Mouse (Mus musculus): ENCODE results near the gene Lars2. TPM values are rescaled to one million over a fixed set of nuclear protein-coding genes. Genes with fewer than 3 reads are reported as not detected.
"Not testable (repeated sequence)": the region's sequence is repeated elsewhere in the genome, so short reads cannot be mapped to it uniquely, and the experiment has no call there.

Lars2 gene
- total and polyA plus RNA-seq, 3 experiments: 12.3 to 13,100 (median 24.7) TPM

- H3K9me3 ChIP-seq (replicated peaks): no peaks in the 10 kb centered on the region
- ATAC-seq (ENCODE audit: extremely low read depth, insufficient number of reproducible peaks, low FRiP score, poor library complexity, severe bottlenecking) (no peak), DNase-seq (ENCODE audit: low spot score) (no peak)
- no peak for TF ChIP-seq CTCF (IDR thresholded peaks at IDR 0.05; ENCODE audit: low read depth, low read length)
- TF ChIP-seq TAL1 (conservative IDR thresholded peaks at IDR 0.05; ENCODE audit: low read depth, low read length): no peak
- TF ChIP-seq POLR2AphosphoS5 (IDR thresholded peaks at IDR 0.05; ENCODE audit: insufficient replicate concordance, low read depth, low read length): no peak
- TF ChIP-seq GATA2 (IDR thresholded peaks at IDR 0.05; ENCODE audit: borderline replicate concordance, low read depth, low read length): no peak
- no peak for TF ChIP-seq GATA1 (IDR thresholded peaks at IDR 0.05; ENCODE audit: borderline replicate concordance, low read length)
- H3K27me3 ChIP-seq (ENCODE audit: insufficient read depth, low read length): no peaks in the 10 kb centered on the region
- H3K4me3 ChIP-seq (ENCODE audit: low read depth, low read length): no peak overlapping the region
- H3K4me1 ChIP-seq (ENCODE audit: insufficient read depth, low read depth, low read length): no peaks in the 10 kb centered on the region
- H3K36me3 ChIP-seq (replicated peaks): peaks cover 31% of the 10 kb centered on the region
These were observed 42.0 kb downstream of the Lars2 start for GRCm38 (mm10) chr9:123408771-123409170.

GRCm38 (mm10) chr9:123429863-123430262, 63.1 kb downstream of the Lars2 start:
- Histone ChIP-seq H3K4me3 (ENCODE audit: low read depth, low read length) (no peak overlapping the region), H3K4me1 (ENCODE audit: insufficient read depth, low read depth, low read length) (no peaks in the 10 kb centered on the region), H3K9me3 (replicated peaks) (no peaks in the 10 kb centered on the region), H3K36me3 (replicated peaks) (peaks cover 53% of the 10 kb centered on the region), H3K27me3 (ENCODE audit: insufficient read depth, low read length) (no peaks in the 10 kb centered on the region)
- no peak for TF ChIP-seq GATA2 (IDR thresholded peaks at IDR 0.05; ENCODE audit: borderline replicate concordance, low read depth, low read length)
- TF ChIP-seq TAL1 (conservative IDR thresholded peaks at IDR 0.05; ENCODE audit: low read depth, low read length): no peak
- no peak for TF ChIP-seq GATA1 (IDR thresholded peaks at IDR 0.05; ENCODE audit: borderline replicate concordance, low read length)
- TF ChIP-seq CTCF (IDR thresholded peaks at IDR 0.05; ENCODE audit: low read depth, low read length): no peak
- TF ChIP-seq POLR2AphosphoS5 (IDR thresholded peaks at IDR 0.05; ENCODE audit: insufficient replicate concordance, low read depth, low read length): no peak
- DNase-seq (ENCODE audit: low spot score) (no peak), ATAC-seq (ENCODE audit: extremely low read depth, insufficient number of reproducible peaks, low FRiP score, poor library complexity, severe bottlenecking) (no peak)

GRCm38 (mm10) chr9:123430973-123431372, 64.2 kb downstream of the Lars2 start:
- no peak overlapping the region for H3K4me3 ChIP-seq (ENCODE audit: low read depth, low read length)
- peaks cover 54% of the 10 kb centered on the region for H3K36me3 ChIP-seq (replicated peaks)
- H3K9me3 ChIP-seq (replicated peaks): no peaks in the 10 kb centered on the region
- H3K4me1 ChIP-seq (ENCODE audit: insufficient read depth, low read depth, low read length): no peaks in the 10 kb centered on the region
- TF ChIP-seq GATA1 (IDR thresholded peaks at IDR 0.05; ENCODE audit: borderline replicate concordance, low read length) (no peak), CTCF (IDR thresholded peaks at IDR 0.05; ENCODE audit: low read depth, low read length) (no peak), TAL1 (conservative IDR thresholded peaks at IDR 0.05; ENCODE audit: low read depth, low read length) (no peak), POLR2AphosphoS5 (IDR thresholded peaks at IDR 0.05; ENCODE audit: insufficient replicate concordance, low read depth, low read length) (no peak), GATA2 (IDR thresholded peaks at IDR 0.05; ENCODE audit: borderline replicate concordance, low read depth, low read length) (no peak)
- no peaks in the 10 kb centered on the region for H3K27me3 ChIP-seq (ENCODE audit: insufficient read depth, low read length)
- DNase-seq (ENCODE audit: low spot score) (no peak), ATAC-seq (ENCODE audit: extremely low read depth, insufficient number of reproducible peaks, low FRiP score, poor library complexity, severe bottlenecking) (no peak)

- DNase-seq (ENCODE audit: low spot score) (no peak), ATAC-seq (ENCODE audit: extremely low read depth, insufficient number of reproducible peaks, low FRiP score, poor library complexity, severe bottlenecking) (no peak)
- Histone ChIP-seq H3K36me3 (replicated peaks) (peaks cover 69% of the 10 kb centered on the region), H3K4me1 (ENCODE audit: insufficient read depth, low read depth, low read length) (no peaks in the 10 kb centered on the region), H3K9me3 (replicated peaks) (no peaks in the 10 kb centered on the region), H3K27me3 (ENCODE audit: insufficient read depth, low read length) (no peaks in the 10 kb centered on the region), H3K4me3 (ENCODE audit: low read depth, low read length) (no peak overlapping the region)
- TF ChIP-seq TAL1 (conservative IDR thresholded peaks at IDR 0.05; ENCODE audit: low read depth, low read length): no peak
- no peak for TF ChIP-seq POLR2AphosphoS5 (IDR thresholded peaks at IDR 0.05; ENCODE audit: insufficient replicate concordance, low read depth, low read length)
- no peak for TF ChIP-seq GATA2 (IDR thresholded peaks at IDR 0.05; ENCODE audit: borderline replicate concordance, low read depth, low read length)
- no peak for TF ChIP-seq GATA1 (IDR thresholded peaks at IDR 0.05; ENCODE audit: borderline replicate concordance, low read length)
These were observed 71.5 kb downstream of the Lars2 start for GRCm38 (mm10) chr9:123438223-123438622.

- Histone ChIP-seq H3K36me3 (replicated peaks) (peaks cover 63% of the 10 kb centered on the region), H3K4me1 (ENCODE audit: insufficient read depth, low read depth, low read length) (no peaks in the 10 kb centered on the region), H3K4me3 (ENCODE audit: low read depth, low read length) (no peak overlapping the region), H3K27me3 (ENCODE audit: insufficient read depth, low read length) (no peaks in the 10 kb centered on the region), H3K9me3 (replicated peaks) (no peaks in the 10 kb centered on the region)
- DNase-seq (ENCODE audit: low spot score): no peak
- no peak for TF ChIP-seq POLR2AphosphoS5 (IDR thresholded peaks at IDR 0.05; ENCODE audit: insufficient replicate concordance, low read depth, low read length)
- TF ChIP-seq TAL1 (conservative IDR thresholded peaks at IDR 0.05; ENCODE audit: low read depth, low read length): no peak
- no peak for TF ChIP-seq CTCF (IDR thresholded peaks at IDR 0.05; ENCODE audit: low read depth, low read length)
- no peak for TF ChIP-seq GATA2 (IDR thresholded peaks at IDR 0.05; ENCODE audit: borderline replicate concordance, low read depth, low read length)
- no peak for TF ChIP-seq GATA1 (IDR thresholded peaks at IDR 0.05; ENCODE audit: borderline replicate concordance, low read length)
- ATAC-seq (ENCODE audit: extremely low read depth, insufficient number of reproducible peaks, low FRiP score, poor library complexity, severe bottlenecking): no peak
These were observed 73.7 kb downstream of the Lars2 start for GRCm38 (mm10) chr9:123440230-123441058.

- peaks cover 42% of the 10 kb centered on the region for H3K36me3 ChIP-seq (replicated peaks)
- H3K4me1 ChIP-seq (ENCODE audit: insufficient read depth, low read depth, low read length); ATAC-seq (ENCODE audit: extremely low read depth, insufficient number of reproducible peaks, low FRiP score, poor library complexity, severe bottlenecking); H3K9me3 ChIP-seq (replicated peaks); H3K4me3 ChIP-seq (ENCODE audit: low read depth, low read length); DNase-seq (ENCODE audit: low spot score); H3K27me3 ChIP-seq (ENCODE audit: insufficient read depth, low read length): not testable (repeated sequence)
These were observed 80.4 kb downstream of the Lars2 start for GRCm38 (mm10) chr9:123447101-123447500.

All from G1E (cell line).